Mouse (Mus musculus): ENCODE data around the gene Asb14. TPM values are rescaled to one million over a fixed set of nuclear protein-coding genes. Genes with fewer than 3 reads are reported as not detected.

Gene Asb14
- total and polyA plus RNA-seq, 2 experiments = 0.09 TPM; not detected in 1

GRCm38 (mm10) chr14:26960518-26960917 is 66.2 kb downstream of the Asb14 start:
- TF ChIP-seq CTCF (IDR thresholded peaks at IDR 0.05; ENCODE audit: low read depth, low read length) (no peak), POLR2A (IDR thresholded peaks at IDR 0.05; ENCODE audit: extremely low read depth, insufficient read depth, low read length) (no peak)
- no peak for DNase-seq (ENCODE audit: extremely low read depth, low read depth, low spot score)
- peaks cover 9% of the 10 kb centered on the region for H3K36me3 ChIP-seq (ENCODE audit: control insufficient read depth, insufficient read depth, low read length)
- H3K79me2 ChIP-seq (ENCODE audit: control insufficient read depth, insufficient read depth, low read length) = no peaks in the 10 kb centered on the region
- H3K27ac ChIP-seq (replicated peaks; ENCODE audit: insufficient read depth, low read depth, low read length) = no peak overlapping the region
- no peak overlapping the region for H3K9ac ChIP-seq (ENCODE audit: low read depth, low read length)
- no peak overlapping the region for H3K4me3 ChIP-seq (ENCODE audit: insufficient read depth, low read depth, low read length)
- H3K4me1 ChIP-seq (ENCODE audit: control insufficient read depth, insufficient read depth, low read length) = no peaks in the 10 kb centered on the region
- 82% methylated on average over 1 of the region's 1 CpGs for WGBS
- H3K27me3 ChIP-seq (ENCODE audit: control insufficient read depth, insufficient read depth, low read length) = no peaks in the 10 kb centered on the region

Other genes with a start within 250 kb of the Asb14 start
- gene Pde12, start 224.7 kb upstream of the Asb14 start, total RNA-seq (2014; rRNA removed) = 2.3 and 2.4 TPM in 2 replicates
- 3.2 and 3.5 TPM in 2 replicates for gene Pde12, start 224.7 kb upstream of the Asb14 start, polyA plus RNA-seq (2012; rRNA removed)
- under 0.01 TPM in 1 of 2 replicates, not detected in the other for gene Dnah12, start 201.3 kb upstream of the Asb14 start, total RNA-seq (2014; rRNA removed)
- not detected in 2 replicates for gene Dnah12, start 201.3 kb upstream of the Asb14 start, polyA plus RNA-seq (2012; rRNA removed)
- gene Appl1, start 76.7 kb downstream of the Asb14 start, total RNA-seq (2014; rRNA removed) = 7.9 and 9.7 TPM in 2 replicates
- 1.2 and 1.5 TPM in 2 replicates for gene Appl1, start 76.7 kb downstream of the Asb14 start, polyA plus RNA-seq (2012; rRNA removed)
- gene Hesx1, start 99.9 kb downstream of the Asb14 start, total RNA-seq (2014; rRNA removed) = not detected in 2 replicates
- not detected in 2 replicates for gene Hesx1, start 99.9 kb downstream of the Asb14 start, polyA plus RNA-seq (2012; rRNA removed)
- gene Il17rd, start 144.4 kb downstream of the Asb14 start, total RNA-seq (2014; rRNA removed) = 0.54 and 0.55 TPM in 2 replicates
- gene Il17rd, start 144.4 kb downstream of the Asb14 start, polyA plus RNA-seq (2012; rRNA removed) = 0.12 and 0.16 TPM in 2 replicates
- 17.2 and 19.3 TPM in 2 replicates for gene Arhgef3, start 220.3 kb downstream of the Asb14 start, total RNA-seq (2014; rRNA removed)
- gene Arhgef3, start 220.3 kb downstream of the Asb14 start, polyA plus RNA-seq (2012; rRNA removed) = 6.4 and 6.7 TPM in 2 replicates